Mouse (Mus musculus) heart, embryonic 11.5 days (tissue): Measurements from ENCODE around the gene Mest. TPM values are rescaled to one million over a fixed set of nuclear protein-coding genes. Genes with fewer than 3 reads are reported as not detected.

Source experiments
- ATAC-seq: fragments of 200-750 bp; cut with Nextera tagmentation; replicated peaks from 2 replicates; pipeline ENCODE4 v1.8.0; 2017; ENCODE audit warnings: moderate library complexity; ENCODE audit not compliant: insufficient number of reproducible peaks, low FRiP score, low TSS enrichment
- H3K27ac ChIP-seq: fragments of 300-500 bp; sonication (generic); 2 replicates; pipeline ENCODE4 v1.5.1; 2014; ENCODE audit warnings: mild to moderate bottlenecking, low read depth, low read length
- H3K27me3 ChIP-seq: fragments of 300-500 bp; sonication (generic); 2 replicates; pipeline ENCODE4 v1.6.1; 2014; ENCODE audit warnings: mild to moderate bottlenecking, low read length, mixed read lengths; ENCODE audit not compliant: control insufficient read depth, insufficient read depth
- H3K36me3 ChIP-seq: fragments of 300-500 bp; sonication (generic); 2 replicates; pipeline ENCODE4 v1.6.1; 2014; ENCODE audit warnings: mild to moderate bottlenecking, low read length, moderate library complexity, mixed read lengths; ENCODE audit not compliant: control insufficient read depth, insufficient read depth
- H3K4me1 ChIP-seq: fragments of 300-500 bp; sonication (generic); 2 replicates; pipeline ENCODE4 v1.6.1; 2014; ENCODE audit warnings: low read length; ENCODE audit not compliant: control insufficient read depth, insufficient read depth
- H3K4me2 ChIP-seq: fragments of 300-500 bp; sonication (generic); 2 replicates; pipeline ENCODE4 v1.6.1; 2014; ENCODE audit warnings: mild to moderate bottlenecking, moderate library complexity
- H3K4me3 ChIP-seq: fragments of 300-500 bp; sonication (generic); 2 replicates; pipeline ENCODE4 v1.5.1; 2014; ENCODE audit warnings: low read depth, low read length
- H3K9ac ChIP-seq: fragments of 300-500 bp; sonication (generic); 2 replicates; pipeline ENCODE4 v1.6.1; 2014; ENCODE audit warnings: mild to moderate bottlenecking, low read depth, low read length, moderate library complexity
- H3K9me3 ChIP-seq: fragments of 300-500 bp; sonication (generic); replicated peaks from 2 replicates; pipeline ENCODE4 v1.6.1; 2016; ENCODE audit warnings: low read length; ENCODE audit not compliant: control insufficient read depth
- WGBS: fragments of 180-500 bp; shearing (Covaris S2); extraction: QIAGEN DNeasy Blood & Tissue Kit; methylation state at CpG from one replicate; pipeline ENCODE4 v1.1.7; 2014; ENCODE audit not compliant: insufficient replicate concordance; 5-methylcytosine and 5-hydroxymethylcytosine counted together
- polyA plus RNA-seq: library from polyadenylated mRNA; unstranded; fragments of >200 nt; fragmentation: Nextera tagmentation; extraction: Ambion mirVana; gene quantifications from 2 replicates; pipeline ENCODE4 v1.2.1, GENCODE M21; 2014

Gene Mest
- polyA plus RNA-seq, 1 experiment from 2014 or later = 4,075 TPM

- peak overlapping the region; percentile 95 for H3K27ac ChIP-seq
- H3K4me3 ChIP-seq = peak overlapping the region; percentile 62
- 42% methylated on average over 20 of the region's 20 CpGs for WGBS
- no peaks in the 10 kb centered on the region for H3K4me1 ChIP-seq
- no peak for ATAC-seq
- peak overlapping the region; percentile 83 for H3K9ac ChIP-seq
- no peaks in the 10 kb centered on the region for H3K27me3 ChIP-seq
- H3K36me3 ChIP-seq = peaks cover 11% of the 10 kb centered on the region; the same call in 1 of the 2 replicates
- peaks cover 40% of the 10 kb centered on the region for H3K9me3 ChIP-seq
- H3K4me2 ChIP-seq = peak overlapping the region; percentile 65
These were observed 15.2 kb downstream of the Mest start for GRCm38 (mm10) chr6:30738464-30739006.

DNA sequence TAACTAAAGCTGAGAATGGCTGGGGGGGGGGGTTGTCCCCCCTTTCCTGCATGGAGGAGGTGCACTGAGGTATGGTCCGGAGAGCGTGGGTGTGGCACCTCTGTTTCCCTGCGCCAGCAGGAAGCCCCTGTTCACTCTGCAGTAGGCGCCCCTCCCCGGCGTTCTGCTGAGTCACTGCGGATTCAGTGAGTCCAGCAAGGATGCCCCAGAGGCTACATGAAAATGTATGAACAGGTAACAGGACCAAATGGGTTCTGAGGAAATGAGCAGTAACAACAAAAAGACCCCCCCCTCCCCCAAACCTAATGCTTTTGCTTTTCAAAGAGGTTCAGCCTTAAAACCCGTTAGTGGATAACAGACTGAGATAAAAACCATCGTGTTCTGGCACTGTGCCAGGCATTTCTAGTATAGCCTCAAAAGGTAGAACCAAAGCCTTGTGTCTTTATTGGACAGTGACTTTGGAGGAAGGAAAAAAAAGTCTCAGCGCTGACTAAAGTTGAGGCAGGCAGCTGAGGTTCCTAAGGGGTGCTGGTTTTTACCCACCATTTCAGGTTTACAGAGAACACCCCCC, 15.9 kb downstream of the Mest start:
- Histone ChIP-seq H3K4me2 (peak overlapping the region; percentile 65), H3K27ac (peak overlapping the region; percentile 95), H3K4me1 (no peaks in the 10 kb centered on the region), H3K36me3 (peaks cover 16% of the 10 kb centered on the region; the same call in 1 of the 2 replicates), H3K27me3 (no peaks in the 10 kb centered on the region), H3K9me3 (peaks cover 40% of the 10 kb centered on the region), H3K9ac (peak overlapping the region; percentile 83), H3K4me3 (peak overlapping the region; percentile 62)
- ATAC-seq = no peak
- WGBS = 48% methylated on average over 10 of the region's 10 CpGs

GRCm38 (mm10) chr6:30744846-30745245, 21.5 kb downstream of the Mest start:
- 77% methylated on average over 10 of the region's 10 CpGs for WGBS
- no peak overlapping the region for H3K27ac ChIP-seq
- no peaks in the 10 kb centered on the region; the same call in 1 of the 2 replicates for H3K9me3 ChIP-seq
- peaks cover 33% of the 10 kb centered on the region for H3K36me3 ChIP-seq
- H3K4me3 ChIP-seq = no peak overlapping the region
- no peak overlapping the region for H3K4me2 ChIP-seq
- H3K27me3 ChIP-seq = no peaks in the 10 kb centered on the region
- H3K9ac ChIP-seq = no peak overlapping the region
- no peak for ATAC-seq
- no peaks in the 10 kb centered on the region for H3K4me1 ChIP-seq

DNA sequence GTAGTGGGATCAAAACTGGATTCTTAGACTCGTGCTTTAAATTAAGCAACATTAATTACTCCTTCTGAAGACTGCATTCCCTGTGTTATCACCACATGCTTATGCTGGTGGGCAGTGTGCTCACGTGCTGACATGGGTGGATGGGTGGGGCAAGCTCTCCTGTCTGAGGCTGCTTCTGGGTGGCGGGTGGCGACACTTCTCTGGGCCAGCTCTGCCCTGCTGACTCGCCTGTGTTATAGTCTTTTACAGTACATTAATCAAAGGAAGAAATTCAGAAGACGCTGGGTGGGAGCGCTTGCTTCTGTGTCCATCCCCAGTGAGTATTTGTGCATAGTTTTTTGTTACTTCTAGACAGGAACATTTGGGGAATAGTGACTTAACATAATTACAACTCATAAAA, 22.2 kb downstream of the Mest start:
- WGBS = 64% methylated on average over 7 of the region's 7 CpGs
- Histone ChIP-seq H3K9me3 (no peaks in the 10 kb centered on the region), H3K27ac (no peak overlapping the region), H3K4me1 (no peaks in the 10 kb centered on the region), H3K9ac (no peak overlapping the region), H3K36me3 (peaks cover 32% of the 10 kb centered on the region), H3K4me3 (no peak overlapping the region), H3K27me3 (no peaks in the 10 kb centered on the region), H3K4me2 (no peak overlapping the region)
- ATAC-seq = no peak

DNA sequence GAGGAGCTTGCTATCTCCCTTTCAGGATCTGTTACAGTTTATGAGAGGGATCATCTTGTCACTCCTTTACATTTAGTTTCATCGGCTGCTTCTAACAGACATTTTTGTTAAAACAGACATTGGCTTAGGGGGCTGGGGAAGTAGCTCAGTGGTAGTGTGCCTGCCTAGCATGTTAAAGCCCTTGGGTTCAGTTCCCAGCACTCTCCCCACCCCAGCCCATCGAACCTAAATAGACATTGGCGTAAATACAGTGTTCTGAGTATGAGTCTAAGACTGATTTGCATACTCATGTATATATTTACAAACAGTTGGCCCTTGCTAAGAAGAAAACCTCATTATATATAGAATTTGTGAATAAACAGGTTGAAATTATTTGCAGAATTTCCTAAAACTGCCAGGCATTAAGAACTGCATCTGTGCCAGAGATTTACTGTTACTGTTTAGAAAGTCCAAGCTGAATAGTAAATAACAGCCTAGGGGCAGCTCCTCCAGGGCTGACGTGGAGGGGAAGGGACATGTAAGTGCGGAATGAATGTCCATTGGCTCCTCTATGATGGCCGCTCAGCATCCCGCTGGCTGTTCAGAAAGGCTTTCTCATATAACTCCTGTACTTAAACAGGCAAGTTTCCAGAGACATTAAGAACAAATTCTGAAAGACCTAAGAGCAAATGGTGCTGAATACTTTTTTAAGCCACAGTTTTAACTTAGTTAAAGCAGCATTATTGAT, 24.4 kb downstream of the Mest start:
- WGBS = 75% methylated on average over 7 of the region's 7 CpGs
- peaks cover 24% of the 10 kb centered on the region for H3K36me3 ChIP-seq
- no peaks in the 10 kb centered on the region for H3K9me3 ChIP-seq
- no peak for ATAC-seq
- no peak overlapping the region for H3K4me2 ChIP-seq
- H3K27ac ChIP-seq = no peak overlapping the region
- H3K4me3 ChIP-seq = no peak overlapping the region
- H3K4me1 ChIP-seq = no peaks in the 10 kb centered on the region
- no peaks in the 10 kb centered on the region for H3K27me3 ChIP-seq
- H3K9ac ChIP-seq = no peak overlapping the region

GRCm38 (mm10) chr6:30748358-30748910, 25.1 kb downstream of the Mest start:
- Histone ChIP-seq H3K4me1 (no peaks in the 10 kb centered on the region), H3K4me2 (no peak overlapping the region), H3K9ac (no peak overlapping the region), H3K9me3 (no peaks in the 10 kb centered on the region), H3K27ac (no peak overlapping the region), H3K27me3 (no peaks in the 10 kb centered on the region), H3K4me3 (no peak overlapping the region), H3K36me3 (peaks cover 24% of the 10 kb centered on the region)
- WGBS = 70% methylated on average over 6 of the region's 6 CpGs
- ATAC-seq = no peak

GRCm38 (mm10) chr6:30749042-30749689, 25.8 kb downstream of the Mest start:
- H3K36me3 ChIP-seq = peaks cover 20% of the 10 kb centered on the region
- H3K27ac ChIP-seq = no peak overlapping the region
- no peaks in the 10 kb centered on the region for H3K27me3 ChIP-seq
- H3K4me2 ChIP-seq = no peak overlapping the region
- H3K9ac ChIP-seq = no peak overlapping the region
- no peaks in the 10 kb centered on the region for H3K9me3 ChIP-seq
- H3K4me1 ChIP-seq = no peaks in the 10 kb centered on the region
- peak; percentile 49; the same call in 1 of the 2 replicates for ATAC-seq
- WGBS = 41% methylated on average over 2 of the region's 2 CpGs
- H3K4me3 ChIP-seq = no peak overlapping the region

DNA sequence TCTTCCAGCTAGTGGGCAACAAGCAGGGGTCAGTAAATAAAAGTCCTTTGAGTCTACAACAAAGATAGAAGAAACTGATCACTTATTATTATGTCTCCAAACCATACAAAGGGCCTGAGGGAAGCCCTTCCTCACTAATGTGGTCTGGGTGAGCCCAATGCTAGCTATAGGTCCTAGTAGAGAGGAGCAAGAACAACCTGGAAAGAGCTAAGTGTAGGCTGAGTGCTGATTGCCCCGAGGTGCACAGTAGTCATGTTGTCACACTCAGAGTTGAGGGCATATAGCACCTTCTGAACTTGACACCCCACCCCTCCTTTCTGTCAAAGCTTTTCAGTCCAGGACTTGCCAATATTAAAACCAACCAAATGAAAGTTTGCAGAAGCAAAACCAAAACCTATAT, 26.5 kb downstream of the Mest start:
- no peak overlapping the region for H3K27ac ChIP-seq
- H3K36me3 ChIP-seq = peaks cover 19% of the 10 kb centered on the region
- H3K4me3 ChIP-seq = no peak overlapping the region
- no peak overlapping the region for H3K4me2 ChIP-seq
- peak; percentile 58 for ATAC-seq
- H3K27me3 ChIP-seq = no peaks in the 10 kb centered on the region
- H3K9me3 ChIP-seq = no peaks in the 10 kb centered on the region
- no peak overlapping the region for H3K9ac ChIP-seq
- 48% methylated on average over 1 of the region's 1 CpGs for WGBS
- H3K4me1 ChIP-seq = no peaks in the 10 kb centered on the region
